Mouse (Mus musculus): ENCODE data around the gene Gabra5. TPM values are rescaled to one million over a fixed set of nuclear protein-coding genes. Genes with fewer than 3 reads are reported as not detected.

Gene Gabra5
- polyA plus RNA-seq (2016; fragmentation: Nextera tagmentation; extraction: Ambion mirVana), result 1.6 and 1.9 TPM in 2 replicates

DNA sequence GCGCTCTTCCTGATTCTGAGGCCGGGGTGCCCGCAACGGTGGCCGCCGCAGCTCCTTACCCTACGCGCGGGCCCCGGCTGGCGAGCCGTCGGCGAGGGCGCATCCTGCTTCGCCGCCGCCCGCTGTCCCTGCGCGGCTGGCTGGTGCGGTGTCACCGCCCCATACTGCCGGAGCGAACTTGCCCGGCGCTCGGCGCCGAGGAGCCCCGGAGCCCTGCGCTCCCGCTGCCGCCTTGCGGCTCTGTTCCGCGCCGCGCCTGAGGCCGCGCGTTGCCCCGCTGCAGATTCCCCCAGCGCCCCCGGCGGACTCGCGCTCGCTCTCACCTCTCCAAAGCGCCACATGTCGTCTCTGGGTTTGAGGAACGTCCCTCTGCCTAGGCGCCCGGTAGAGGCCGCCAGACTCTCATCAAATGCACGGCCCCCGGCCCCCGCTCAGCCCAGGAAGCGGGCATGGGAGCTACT lies at the start of gene Gabra5:
Gene Gabra5 (minus strand): TSS at position 379 of the 461 bp plus-strand sequence.
- Histone ChIP-seq H3K9ac (peak within 1 kb of the TSS; percentile 42), H3K4me1 (peaks cover 15% of the 10 kb centered on the region), H3K27ac (no peak within 1 kb of the TSS), H3K4me2 (peak within 1 kb of the TSS; percentile 85), H3K4me3 (replicated peaks) (peak within 1 kb of the TSS; percentile 53), H3K36me3 (replicated peaks) (no peaks in the 10 kb centered on the region), H3K9me3 (no peaks in the 10 kb centered on the region), H3K27me3 (peaks cover 50% of the 10 kb centered on the region)
- peak; percentile 87 for ATAC-seq (ENCODE audit: low FRiP score)
- under 1% methylated on average over 56 of the region's 59 CpGs for WGBS

DNA sequence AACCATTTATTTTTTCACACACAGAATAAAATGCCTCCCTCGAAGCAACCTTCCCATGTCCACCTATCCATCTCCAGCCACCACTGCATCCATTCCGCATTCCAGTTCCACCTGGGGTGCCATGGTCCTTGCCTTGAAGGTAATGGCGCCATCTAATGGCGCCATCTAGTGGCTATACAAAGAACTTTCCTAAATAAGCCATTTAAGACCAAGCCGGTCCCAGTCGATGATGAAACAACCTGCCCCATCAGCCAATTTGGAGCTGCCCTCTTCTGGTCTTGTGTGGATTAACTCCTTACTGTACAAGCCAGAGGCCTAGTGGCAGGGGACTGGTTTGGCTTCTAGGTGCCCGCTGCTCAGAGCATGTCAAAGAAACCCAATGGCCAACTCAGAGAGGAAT lies 28.7 kb upstream of the Gabra5 start:
- no peaks in the 10 kb centered on the region for H3K9me3 ChIP-seq
- 0 out of 2 replicates have a peak, but pooled peaks have one; percentile 27 for ATAC-seq (ENCODE audit: low FRiP score)
- WGBS, result 25% methylated on average over 7 of the region's 7 CpGs
- H3K27me3 ChIP-seq, result no peaks in the 10 kb centered on the region
- no peak overlapping the region for H3K4me3 ChIP-seq (replicated peaks)
- no peak overlapping the region for H3K4me2 ChIP-seq
- H3K36me3 ChIP-seq (replicated peaks), result no peaks in the 10 kb centered on the region
- no peak overlapping the region for H3K9ac ChIP-seq
- H3K4me1 ChIP-seq, result no peaks in the 10 kb centered on the region
- no peak overlapping the region for H3K27ac ChIP-seq

DNA sequence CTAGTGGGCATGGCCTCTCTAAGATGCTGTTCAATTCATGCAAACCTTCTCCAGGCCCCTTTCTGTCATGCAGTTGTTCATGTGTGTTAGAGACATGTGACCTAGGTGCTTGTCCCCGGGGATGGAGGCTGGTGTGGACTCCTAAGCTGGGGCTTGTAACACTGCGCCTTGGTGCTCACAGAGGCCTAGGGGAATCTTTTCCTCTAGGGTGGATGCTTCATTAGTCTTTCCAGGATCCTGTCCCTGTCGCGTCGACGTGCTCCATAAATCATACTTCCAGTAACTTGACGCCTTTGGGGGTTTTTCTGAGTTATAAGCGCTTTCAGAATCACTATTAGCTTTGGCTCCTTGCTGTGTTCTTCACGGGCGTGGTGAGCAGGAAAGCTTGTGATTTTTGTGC lies 22.8 kb upstream of the Gabra5 start:
- Histone ChIP-seq H3K9ac (no peak overlapping the region), H3K27me3 (no peaks in the 10 kb centered on the region), H3K9me3 (no peaks in the 10 kb centered on the region), H3K36me3 (replicated peaks) (no peaks in the 10 kb centered on the region), H3K4me2 (no peak overlapping the region), H3K27ac (no peak overlapping the region), H3K4me3 (replicated peaks) (no peak overlapping the region), H3K4me1 (no peaks in the 10 kb centered on the region)
- ATAC-seq (ENCODE audit: low FRiP score), result no peak
- 91% methylated on average over 10 of the region's 10 CpGs for WGBS

DNA sequence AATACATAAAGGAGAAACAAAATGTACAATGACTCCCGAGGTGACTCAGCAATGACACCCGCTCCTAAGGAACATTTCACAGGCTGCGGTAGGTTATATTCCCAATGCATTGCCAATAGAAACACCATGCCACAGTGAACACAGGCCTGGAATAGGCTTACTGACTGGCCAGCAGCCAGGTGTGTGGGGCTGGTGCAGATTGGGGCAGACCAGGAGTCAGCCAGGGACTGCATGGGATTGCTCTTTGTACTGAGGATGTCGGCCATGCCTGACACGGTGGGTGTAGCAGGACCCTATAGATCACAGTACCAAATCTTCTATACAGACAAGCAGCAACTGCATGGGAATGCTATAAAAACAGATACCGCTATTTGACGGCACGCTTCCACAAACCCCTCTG lies 20.1 kb upstream of the Gabra5 start:
- Histone ChIP-seq H3K4me1 (no peaks in the 10 kb centered on the region), H3K4me2 (no peak overlapping the region), H3K4me3 (replicated peaks) (no peak overlapping the region), H3K9me3 (no peaks in the 10 kb centered on the region), H3K27me3 (no peaks in the 10 kb centered on the region), H3K9ac (no peak overlapping the region), H3K27ac (no peak overlapping the region), H3K36me3 (replicated peaks) (no peaks in the 10 kb centered on the region)
- 91% methylated on average over 8 of the region's 8 CpGs for WGBS
- ATAC-seq (ENCODE audit: low FRiP score), result no peak

DNA sequence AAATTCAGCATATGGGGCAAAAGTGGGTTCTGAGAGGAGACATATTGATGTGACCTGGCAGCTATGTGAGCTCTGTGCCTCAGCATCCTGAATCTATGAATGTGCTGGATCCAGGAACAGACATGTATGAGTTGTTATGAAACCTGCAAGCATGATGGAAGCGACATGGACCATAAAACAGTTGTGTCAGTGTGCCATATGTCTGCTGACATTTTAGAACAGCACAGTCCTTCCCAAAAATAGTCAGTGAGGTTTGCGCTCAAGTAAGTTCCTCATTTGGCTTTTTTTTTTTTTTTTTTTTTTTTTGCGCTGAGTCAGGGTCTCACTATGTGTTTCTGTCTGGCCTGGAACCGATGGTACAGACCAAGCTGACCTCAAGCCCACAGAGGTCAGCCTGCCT lies 19.6 kb upstream of the Gabra5 start:
- H3K4me1 ChIP-seq, result no peaks in the 10 kb centered on the region
- WGBS, result 82% methylated on average over 4 of the region's 4 CpGs
- no peak overlapping the region for H3K4me3 ChIP-seq (replicated peaks)
- H3K9ac ChIP-seq, result no peak overlapping the region
- no peak overlapping the region for H3K4me2 ChIP-seq
- no peak overlapping the region for H3K27ac ChIP-seq
- no peaks in the 10 kb centered on the region for H3K9me3 ChIP-seq
- ATAC-seq (ENCODE audit: low FRiP score), result no peak
- no peaks in the 10 kb centered on the region for H3K36me3 ChIP-seq (replicated peaks)
- no peaks in the 10 kb centered on the region for H3K27me3 ChIP-seq

DNA sequence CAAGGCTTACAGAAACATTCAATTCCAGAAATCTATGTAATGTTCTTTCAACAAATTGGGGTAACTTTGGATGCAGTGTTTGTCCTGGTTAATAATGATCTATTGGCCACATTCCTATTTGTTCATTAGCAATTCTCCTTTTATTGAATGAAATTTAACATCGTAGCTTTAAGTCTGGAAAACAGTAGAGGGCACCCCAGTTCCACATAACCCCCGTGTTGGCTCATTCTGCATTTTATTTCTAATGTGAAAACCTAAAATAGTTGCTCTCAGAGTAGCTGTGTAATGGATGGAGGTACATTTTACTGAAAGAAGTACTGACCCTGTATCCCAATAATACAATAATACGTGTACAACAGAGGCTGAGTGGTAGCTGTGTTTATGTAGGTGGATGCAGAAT lies 3.1 kb upstream of the Gabra5 start:
- H3K4me1 ChIP-seq, result peaks cover 15% of the 10 kb centered on the region
- WGBS, result 30% methylated on average over 3 of the region's 3 CpGs
- no peaks in the 10 kb centered on the region for H3K36me3 ChIP-seq (replicated peaks)
- no peak overlapping the region for H3K27ac ChIP-seq
- H3K4me2 ChIP-seq, result no peak overlapping the region
- H3K4me3 ChIP-seq (replicated peaks), result no peak overlapping the region
- no peak overlapping the region for H3K9ac ChIP-seq
- no peaks in the 10 kb centered on the region for H3K9me3 ChIP-seq
- ATAC-seq (ENCODE audit: low FRiP score), result no peak
- peaks cover 35% of the 10 kb centered on the region for H3K27me3 ChIP-seq

DNA sequence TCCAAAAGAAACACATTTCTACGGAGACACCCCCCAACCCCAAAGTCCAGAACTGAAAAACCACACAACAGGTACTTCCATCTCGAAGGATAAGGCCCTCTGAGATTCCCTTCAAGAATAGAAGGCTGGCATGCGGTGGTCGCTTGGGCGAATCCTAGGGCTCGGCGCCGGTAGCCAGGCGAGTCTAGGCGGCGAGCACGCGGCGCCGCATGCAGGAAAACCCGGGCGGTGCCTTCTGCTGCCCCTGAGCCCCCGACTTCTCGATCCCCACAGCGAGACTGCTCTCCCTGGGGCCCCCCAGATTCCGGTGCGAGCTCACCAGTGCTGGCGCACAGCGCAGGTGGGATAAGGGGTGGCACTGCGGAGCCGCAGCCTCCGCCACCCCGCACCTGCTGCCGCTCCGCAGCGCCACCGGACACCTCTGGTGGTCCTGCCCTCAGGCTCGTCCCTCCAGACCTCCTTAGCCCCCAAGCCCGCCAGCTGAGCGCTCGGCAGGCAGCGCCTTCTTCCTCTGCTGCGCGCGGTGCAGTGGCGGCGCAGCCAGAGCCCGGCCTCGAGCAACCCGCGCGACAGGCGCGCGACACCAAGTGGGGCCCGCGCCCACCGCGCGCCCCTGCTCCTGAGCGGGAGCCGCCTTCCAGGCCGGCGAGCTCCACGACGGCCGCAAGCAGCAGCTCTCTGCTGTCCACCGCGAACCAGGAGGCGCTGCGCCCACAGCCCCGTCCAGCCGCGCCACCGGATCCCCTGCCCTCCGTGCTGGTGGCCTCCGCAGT lies 813 bp downstream of the Gabra5 start:
- peak overlapping the region; percentile 53 for H3K4me3 ChIP-seq (replicated peaks)
- peaks cover 15% of the 10 kb centered on the region for H3K4me1 ChIP-seq
- under 1% methylated on average over 56 of the region's 72 CpGs for WGBS
- no peaks in the 10 kb centered on the region for H3K9me3 ChIP-seq
- no peaks in the 10 kb centered on the region for H3K36me3 ChIP-seq (replicated peaks)
- peak overlapping the region; percentile 42 for H3K9ac ChIP-seq
- peaks cover 50% of the 10 kb centered on the region for H3K27me3 ChIP-seq
- no peak overlapping the region for H3K27ac ChIP-seq
- peak overlapping the region; percentile 85 for H3K4me2 ChIP-seq
- ATAC-seq (ENCODE audit: low FRiP score), result peak; percentile 66

DNA sequence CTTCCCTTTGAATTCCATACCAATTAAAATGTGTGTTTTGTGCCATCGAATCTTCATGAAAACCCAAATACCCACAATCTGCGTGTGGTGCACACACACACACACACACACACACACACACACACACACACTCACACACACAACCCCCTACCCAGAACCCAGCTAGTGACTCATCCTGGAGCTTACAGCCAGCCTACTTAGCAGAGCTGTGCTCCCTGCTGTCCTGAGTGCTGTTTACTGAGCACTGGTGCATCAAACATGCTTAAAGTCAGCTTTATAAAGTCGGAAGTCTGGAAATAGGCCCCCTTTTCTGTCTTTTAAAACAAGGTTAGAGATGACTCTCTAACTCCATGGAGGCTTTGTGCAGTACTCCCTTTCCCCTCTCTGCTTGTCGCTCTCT lies 7.0 kb downstream of the Gabra5 start:
- peaks cover 14% of the 10 kb centered on the region for H3K27me3 ChIP-seq
- H3K4me1 ChIP-seq, result no peaks in the 10 kb centered on the region
- H3K4me3 ChIP-seq (replicated peaks), result no peak overlapping the region
- H3K36me3 ChIP-seq (replicated peaks), result no peaks in the 10 kb centered on the region
- H3K27ac ChIP-seq, result no peak overlapping the region
- H3K4me2 ChIP-seq, result no peak overlapping the region
- no peak for ATAC-seq (ENCODE audit: low FRiP score)
- no peaks in the 10 kb centered on the region for H3K9me3 ChIP-seq
- H3K9ac ChIP-seq, result no peak overlapping the region
- WGBS, result 68% methylated on average over 4 of the region's 4 CpGs

DNA sequence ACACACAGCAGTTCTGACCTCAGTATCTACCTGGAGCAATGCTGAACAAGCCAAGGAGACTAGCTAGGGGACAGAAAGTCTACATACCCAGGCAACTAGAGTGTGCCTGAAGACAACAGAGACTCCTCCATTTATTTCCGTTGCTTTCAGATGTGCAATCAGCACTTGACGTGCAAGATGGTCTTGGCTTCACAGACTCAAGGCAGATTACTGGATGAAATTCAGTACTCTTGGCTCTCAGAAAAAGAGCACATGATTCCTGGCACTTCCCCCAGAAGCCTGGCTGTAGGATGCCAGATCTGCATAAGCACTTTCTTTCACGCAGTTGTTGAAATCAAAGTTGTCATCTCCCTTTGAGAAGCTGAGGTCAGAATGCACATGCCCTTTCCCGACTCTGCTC lies 18.1 kb downstream of the Gabra5 start:
- H3K4me3 ChIP-seq (replicated peaks), result no peak overlapping the region
- H3K4me1 ChIP-seq, result no peaks in the 10 kb centered on the region
- WGBS, result 77% methylated on average over 4 of the region's 4 CpGs
- H3K27ac ChIP-seq, result no peak overlapping the region
- no peaks in the 10 kb centered on the region for H3K9me3 ChIP-seq
- ATAC-seq (ENCODE audit: low FRiP score), result no peak
- no peaks in the 10 kb centered on the region for H3K27me3 ChIP-seq
- no peaks in the 10 kb centered on the region for H3K36me3 ChIP-seq (replicated peaks)
- no peak overlapping the region for H3K9ac ChIP-seq
- no peak overlapping the region for H3K4me2 ChIP-seq

DNA sequence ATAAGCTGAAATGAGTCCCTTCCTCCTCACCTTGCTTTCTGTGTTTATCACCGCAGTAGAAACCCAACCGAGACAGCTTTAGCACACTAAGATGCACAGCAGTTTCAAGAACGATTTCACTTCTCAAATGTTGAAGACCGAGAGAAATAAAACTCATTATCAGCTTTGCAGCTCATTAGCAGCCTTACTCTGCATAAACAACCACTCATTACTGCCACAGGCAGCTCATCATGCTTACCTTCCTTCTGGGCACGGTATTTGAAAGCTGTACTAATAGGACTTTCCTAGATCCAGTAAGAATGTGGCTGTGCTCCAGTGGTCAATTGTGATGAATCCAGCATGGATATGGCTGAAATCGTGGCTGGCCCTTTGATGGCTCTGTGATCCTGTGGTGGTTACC lies 23.0 kb downstream of the Gabra5 start:
- Histone ChIP-seq H3K4me1 (no peaks in the 10 kb centered on the region), H3K9ac (no peak overlapping the region), H3K36me3 (replicated peaks) (no peaks in the 10 kb centered on the region), H3K9me3 (no peaks in the 10 kb centered on the region), H3K27ac (no peak overlapping the region), H3K27me3 (no peaks in the 10 kb centered on the region), H3K4me2 (no peak overlapping the region), H3K4me3 (replicated peaks) (no peak overlapping the region)
- WGBS, result 70% methylated on average over 6 of the region's 6 CpGs
- ATAC-seq (ENCODE audit: low FRiP score), result no peak

DNA sequence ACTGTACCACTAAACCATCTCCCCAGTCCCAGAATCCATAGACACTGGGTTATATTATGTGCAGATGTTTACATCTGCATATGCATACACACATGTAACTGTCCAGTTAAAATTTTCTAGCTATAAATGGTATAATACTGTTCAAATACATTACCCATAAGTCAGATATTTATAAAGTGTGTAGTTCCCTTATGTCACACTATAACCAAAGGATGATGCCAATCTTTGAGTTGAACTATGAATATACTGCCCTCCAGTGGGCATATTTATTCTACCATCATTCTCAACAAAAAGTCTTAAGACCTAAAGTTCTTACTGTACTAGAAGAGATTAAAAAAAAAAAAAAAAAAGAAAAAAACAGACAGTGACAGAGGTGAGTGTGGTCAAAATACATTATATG lies 27.0 kb downstream of the Gabra5 start:
- H3K9ac ChIP-seq, result no peak overlapping the region
- H3K4me3 ChIP-seq (replicated peaks), result no peak overlapping the region
- H3K27me3 ChIP-seq, result no peaks in the 10 kb centered on the region
- no peak for ATAC-seq (ENCODE audit: low FRiP score)
- H3K9me3 ChIP-seq, result no peaks in the 10 kb centered on the region
- no peak overlapping the region for H3K27ac ChIP-seq
- H3K4me2 ChIP-seq, result no peak overlapping the region
- no peaks in the 10 kb centered on the region for H3K36me3 ChIP-seq (replicated peaks)
- no peaks in the 10 kb centered on the region for H3K4me1 ChIP-seq

DNA sequence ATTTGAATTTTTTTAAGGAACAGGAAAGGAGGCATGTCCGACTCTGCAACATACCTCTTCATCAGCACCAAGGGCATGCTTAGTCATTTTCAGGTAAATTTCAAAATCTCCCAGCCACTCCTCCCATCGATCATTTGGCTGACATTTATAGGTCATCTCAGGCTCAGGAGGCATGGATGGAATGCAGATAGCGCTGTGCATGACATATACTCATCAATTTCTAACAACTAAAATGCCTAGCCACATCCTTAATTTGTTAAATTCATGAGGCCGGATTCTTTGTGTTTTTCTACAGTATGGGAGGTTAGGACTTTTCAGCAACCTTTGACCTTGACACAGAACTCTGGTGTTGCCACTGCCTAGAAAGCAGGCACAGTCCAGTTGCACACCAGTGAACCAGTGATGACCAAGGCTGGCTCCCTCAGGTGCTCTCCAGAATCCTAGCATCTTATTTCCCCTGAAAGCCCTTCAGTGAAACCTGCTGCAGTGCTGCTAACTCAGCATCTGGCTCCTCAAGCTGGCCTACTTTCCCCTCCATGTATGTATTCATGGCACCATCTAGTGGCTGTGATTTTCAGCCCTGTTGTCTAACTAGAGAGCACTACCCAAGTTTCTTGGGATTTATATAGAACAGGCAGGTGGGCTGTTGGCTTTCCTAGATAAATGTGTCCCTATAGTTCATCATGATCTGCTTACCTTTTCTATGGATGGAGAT lies 35.9 kb downstream of the Gabra5 start:
- H3K27ac ChIP-seq, result no peak overlapping the region

DNA sequence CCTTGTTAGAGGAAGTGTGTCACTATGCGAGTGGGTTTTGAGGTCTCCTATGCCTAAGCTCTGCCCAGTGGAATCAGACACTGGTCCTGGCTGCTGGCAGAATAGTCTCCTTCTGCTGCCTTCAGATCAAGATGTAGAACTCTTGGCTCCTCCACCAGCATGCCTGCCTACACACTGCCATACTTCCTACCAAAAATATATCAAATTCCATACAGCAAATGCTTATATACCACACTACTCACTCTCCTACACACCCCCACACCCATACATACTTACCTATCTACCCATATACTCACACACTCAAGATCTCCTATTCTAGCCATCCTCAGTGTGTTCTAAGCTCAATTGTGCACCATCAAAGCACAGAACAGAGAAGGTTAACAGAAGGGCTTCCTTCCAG lies 38.5 kb downstream of the Gabra5 start:
- WGBS, result 94% methylated on average over 1 of the region's 1 CpGs

More for the DNA sequence above, 35.9 kb downstream of the Gabra5 start:
- no peak overlapping the region for H3K4me3 ChIP-seq (replicated peaks)
- no peaks in the 10 kb centered on the region for H3K27me3 ChIP-seq
- H3K4me1 ChIP-seq, result no peaks in the 10 kb centered on the region
- no peaks in the 10 kb centered on the region for H3K36me3 ChIP-seq (replicated peaks)
- 82% methylated on average over 4 of the region's 4 CpGs for WGBS
- no peak overlapping the region for H3K4me2 ChIP-seq
- peak; percentile 46; the same call in 1 of the 2 replicates for ATAC-seq (ENCODE audit: low FRiP score)
- H3K9me3 ChIP-seq, result no peaks in the 10 kb centered on the region
- H3K9ac ChIP-seq, result no peak overlapping the region

More for the DNA sequence above, 38.5 kb downstream of the Gabra5 start:
- H3K4me3 ChIP-seq (replicated peaks), result no peak overlapping the region
- ATAC-seq (ENCODE audit: low FRiP score), result no peak
- no peak overlapping the region for H3K27ac ChIP-seq
- H3K4me2 ChIP-seq, result no peak overlapping the region
- no peaks in the 10 kb centered on the region for H3K4me1 ChIP-seq
- H3K36me3 ChIP-seq (replicated peaks), result no peaks in the 10 kb centered on the region
- H3K9me3 ChIP-seq, result no peaks in the 10 kb centered on the region
- no peak overlapping the region for H3K9ac ChIP-seq
- no peaks in the 10 kb centered on the region for H3K27me3 ChIP-seq
